Mouse (Mus musculus): ENCODE measurements around the gene Gm17651. TPM values are rescaled to one million over a fixed set of nuclear protein-coding genes. Genes with fewer than 3 reads are reported as not detected.

Gene Gm17651
- total and polyA plus RNA-seq, 3 experiments: not detected

GRCm38 (mm10) chr3:97715922-97716321 is 41.4 kb upstream of the Gm17651 start:
- no peak for DNase-seq (ENCODE audit: extremely low read depth)
- Histone ChIP-seq H3K79me2 (replicated peaks; ENCODE audit: control insufficient read depth, extremely low read depth, insufficient read depth, poor library complexity, severe bottlenecking) (no peaks in the 10 kb centered on the region), H3K4me1 (ENCODE audit: control insufficient read depth in 1 of 2, insufficient read depth in 2 of 2) (no peaks in the 10 kb centered on the region; a peak in 1 of 4 replicates), H3K9ac (ENCODE audit: insufficient read depth, low read depth) (no peak overlapping the region), H3K27me3 (replicated peaks) (no peaks in the 10 kb centered on the region), H3K27ac (ENCODE audit: insufficient read depth, low read depth) (no peak overlapping the region), H3K9me3 (replicated peaks; ENCODE audit: low read length) (no peaks in the 10 kb centered on the region), H3K4me2 (ENCODE audit: insufficient read depth, low read depth, poor library complexity, severe bottlenecking) (no peak overlapping the region), H3K4me3 (replicated peaks in 1 of 3; ENCODE audit: low read depth in 2 of 3, low read length in 2 of 3, poor library complexity in 1 of 3) (no peak overlapping the region), H3K36me3 (replicated peaks in 1 of 2; ENCODE audit: control insufficient read depth in 1 of 2, insufficient read depth in 1 of 2, low read length in 1 of 2) (no peaks in the 10 kb centered on the region)
- dilution Hi-C loops (cut with MboI; ENCODE audit: extremely low pct_ligation_motif_present, extremely low pct_unique_long_range_greater_than_20kb, low sequenced_read_pairs): no loop called here
- TF ChIP-seq E2F4 (IDR thresholded peaks at IDR 0.05; ENCODE audit: insufficient replicate concordance, low read depth, low read length) (no peak), ZNF384 (IDR thresholded peaks at IDR 0.05; ENCODE audit: low read depth, low read length) (no peak), JUN (IDR thresholded peaks at IDR 0.05; ENCODE audit: insufficient read depth, low read depth, low read length) (no peak), SMC3 (IDR thresholded peaks at IDR 0.05; ENCODE audit: low read depth, low read length) (no peak; the same call in 1 of the 2 replicates), HCFC1 (IDR thresholded peaks at IDR 0.05; ENCODE audit: low read depth, low read length) (no peak), CTCF (conservative IDR thresholded peaks at IDR 0.05 in 1 of 2, IDR thresholded peaks at IDR 0.05 in 1 of 2; ENCODE audit: low read depth in 2 of 2, low read length in 2 of 2) (peak in 1 of 2 experiments; percentile 39; a peak in 2 of 4 replicates), BHLHE40 (IDR thresholded peaks at IDR 0.05; ENCODE audit: low read depth, low read length) (no peak), ZKSCAN1 (IDR thresholded peaks at IDR 0.05; ENCODE audit: borderline replicate concordance, low read depth, low read length) (no peak), RAD21 (IDR thresholded peaks at IDR 0.05; ENCODE audit: low read depth, low read length) (peak; percentile 8)
- in situ Hi-C loops (cut with MboI; ENCODE audit: low pct_ligation_motif_present, low pct_unique_long_range_greater_than_20kb, low sequenced_read_pairs): no loop called here

GRCm38 (mm10) chr3:97710881-97711280 is 36.4 kb upstream of the Gm17651 start:
- Histone ChIP-seq H3K79me2 (replicated peaks; ENCODE audit: control insufficient read depth, extremely low read depth, insufficient read depth, poor library complexity, severe bottlenecking) (no peaks in the 10 kb centered on the region), H3K4me3 (replicated peaks in 1 of 3; ENCODE audit: low read depth in 2 of 3, low read length in 2 of 3, poor library complexity in 1 of 3) (no peak overlapping the region), H3K27me3 (replicated peaks) (no peaks in the 10 kb centered on the region), H3K4me2 (ENCODE audit: insufficient read depth, low read depth, poor library complexity, severe bottlenecking) (no peak overlapping the region), H3K9me3 (replicated peaks; ENCODE audit: low read length) (no peaks in the 10 kb centered on the region), H3K36me3 (replicated peaks in 1 of 2; ENCODE audit: control insufficient read depth in 1 of 2, insufficient read depth in 1 of 2, low read length in 1 of 2) (no peaks in the 10 kb centered on the region), H3K4me1 (ENCODE audit: control insufficient read depth in 1 of 2, insufficient read depth in 2 of 2) (no peaks in the 10 kb centered on the region; a peak in 1 of 4 replicates), H3K27ac (ENCODE audit: insufficient read depth, low read depth) (no peak overlapping the region), H3K9ac (ENCODE audit: insufficient read depth, low read depth) (no peak overlapping the region)
- dilution Hi-C loops (cut with MboI; ENCODE audit: extremely low pct_ligation_motif_present, extremely low pct_unique_long_range_greater_than_20kb, low sequenced_read_pairs): no loop called here
- TF ChIP-seq MYC (IDR thresholded peaks at IDR 0.05; ENCODE audit: low read depth, low read length) (no peak), SIN3A (IDR thresholded peaks at IDR 0.05; ENCODE audit: low read length) (no peak), NRF1 (IDR thresholded peaks at IDR 0.05; ENCODE audit: low read depth, low read length) (no peak), CTCF (conservative IDR thresholded peaks at IDR 0.05 in 1 of 2, IDR thresholded peaks at IDR 0.05 in 1 of 2; ENCODE audit: low read depth in 2 of 2, low read length in 2 of 2) (no peak), PAX5 (IDR thresholded peaks at IDR 0.05; ENCODE audit: low read length) (no peak)
- DNase-seq (ENCODE audit: extremely low read depth): no peak
- in situ Hi-C loops (cut with MboI; ENCODE audit: low pct_ligation_motif_present, low pct_unique_long_range_greater_than_20kb, low sequenced_read_pairs): no loop called here

GRCm38 (mm10) chr3:97710134-97710533 is 35.6 kb upstream of the Gm17651 start:
- no peaks in the 10 kb centered on the region for H3K36me3 ChIP-seq (replicated peaks in 1 of 2; ENCODE audit: control insufficient read depth in 1 of 2, insufficient read depth in 1 of 2, low read length in 1 of 2)
- no peaks in the 10 kb centered on the region; a peak in 1 of 4 replicates for H3K4me1 ChIP-seq (ENCODE audit: control insufficient read depth in 1 of 2, insufficient read depth in 2 of 2)
- no peak overlapping the region for H3K4me2 ChIP-seq (ENCODE audit: insufficient read depth, low read depth, poor library complexity, severe bottlenecking)
- no peaks in the 10 kb centered on the region for H3K9me3 ChIP-seq (replicated peaks; ENCODE audit: low read length)
- H3K79me2 ChIP-seq (replicated peaks; ENCODE audit: control insufficient read depth, extremely low read depth, insufficient read depth, poor library complexity, severe bottlenecking): no peaks in the 10 kb centered on the region
- H3K9ac ChIP-seq (ENCODE audit: insufficient read depth, low read depth): no peak overlapping the region
- H3K27me3 ChIP-seq (replicated peaks): no peaks in the 10 kb centered on the region
- no peak overlapping the region for H3K27ac ChIP-seq (ENCODE audit: insufficient read depth, low read depth)
- dilution Hi-C loops (cut with MboI; ENCODE audit: extremely low pct_ligation_motif_present, extremely low pct_unique_long_range_greater_than_20kb, low sequenced_read_pairs): no loop called here
- no peak overlapping the region for H3K4me3 ChIP-seq (replicated peaks in 1 of 3; ENCODE audit: low read depth in 2 of 3, low read length in 2 of 3, poor library complexity in 1 of 3)
- in situ Hi-C loops (cut with MboI; ENCODE audit: low pct_ligation_motif_present, low pct_unique_long_range_greater_than_20kb, low sequenced_read_pairs): no loop called here
- no peak for DNase-seq (ENCODE audit: extremely low read depth)
- TF ChIP-seq GABPA (IDR thresholded peaks at IDR 0.05; ENCODE audit: insufficient replicate concordance, low read depth, low read length) (no peak), RCOR1 (conservative IDR thresholded peaks at IDR 0.05; ENCODE audit: low read depth, low read length) (no peak), ZKSCAN1 (IDR thresholded peaks at IDR 0.05; ENCODE audit: borderline replicate concordance, low read depth, low read length) (no peak), MAZ (IDR thresholded peaks at IDR 0.05; ENCODE audit: low read depth, low read length) (no peak), IRF4 (IDR thresholded peaks at IDR 0.05; ENCODE audit: low read depth, low read length) (no peak), CTCF (conservative IDR thresholded peaks at IDR 0.05 in 1 of 2, IDR thresholded peaks at IDR 0.05 in 1 of 2; ENCODE audit: low read depth in 2 of 2, low read length in 2 of 2) (no peak), ELF1 (IDR thresholded peaks at IDR 0.05; ENCODE audit: low read depth, low read length) (no peak), ZMIZ1 (IDR thresholded peaks at IDR 0.05; ENCODE audit: low read depth, low read length) (no peak), NELFE (IDR thresholded peaks at IDR 0.05; ENCODE audit: low read depth, low read length) (no peak), TCF12 (IDR thresholded peaks at IDR 0.05; ENCODE audit: low read depth, low read length) (no peak), USF1 (IDR thresholded peaks at IDR 0.05; ENCODE audit: low read depth, low read length) (no peak), RAD21 (IDR thresholded peaks at IDR 0.05; ENCODE audit: low read depth, low read length) (no peak), JUN (IDR thresholded peaks at IDR 0.05; ENCODE audit: insufficient read depth, low read depth, low read length) (no peak), MEF2A (IDR thresholded peaks at IDR 0.05; ENCODE audit: borderline replicate concordance, low read depth, low read length) (no peak), POLR2AphosphoS2 (IDR thresholded peaks at IDR 0.05; ENCODE audit: low read depth, low read length) (no peak), CHD2 (IDR thresholded peaks at IDR 0.05; ENCODE audit: low read length) (no peak), ZNF384 (IDR thresholded peaks at IDR 0.05; ENCODE audit: low read depth, low read length) (no peak)

Measured in CH12.LX (cell line).